14 mouse cellular contexts compared by ENCODE assay signal in the genomic region with DNA sequence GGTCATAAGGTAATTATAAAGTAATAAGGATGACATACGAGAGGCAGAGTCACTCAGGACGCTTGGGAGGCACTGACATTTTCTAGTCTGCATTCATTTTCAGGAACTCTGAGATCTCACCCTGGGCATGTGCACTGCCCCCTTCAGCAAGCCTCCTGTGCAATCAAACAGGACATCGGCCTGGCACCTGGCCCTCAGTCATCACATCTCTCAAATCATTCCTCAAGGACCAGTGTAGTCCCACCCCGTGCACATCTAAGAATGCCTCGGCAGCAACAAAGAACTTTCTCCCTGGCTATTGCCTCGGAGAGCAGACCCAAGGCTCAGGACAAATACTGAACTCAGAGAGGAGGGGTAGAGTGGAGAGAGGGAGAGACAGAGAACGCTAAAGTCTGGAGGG. TPM values are rescaled to one million over a fixed set of nuclear protein-coding genes. Genes with fewer than 3 reads are reported as not detected.
DNase-seq lines count a peak whose midpoint lies in the region; ATAC-seq and TF ChIP-seq lines count a peak whose summit lies in the region.
"Had no signal": no experiment of that assay in that cellular context is flagged by ENCODE, and none has a peak within 500 bp of the region (broad histone marks: within the 10 kb centered on the region; RNA-seq: fewer than 3 reads in every experiment).

No protein-coding gene starts in this region.

- intact Hi-C loops in heart, postnatal 10 days (cut with DNase I), result no loop called here

- no peak overlapping the region for H3K4me2 ChIP-seq in midbrain, embryonic 11.5 days
- H3K4me2 ChIP-seq in midbrain, embryonic 13.5 days (replicated peaks), result no peak overlapping the region
- H3K4me2 ChIP-seq in embryonic facial prominence, embryonic 13.5 days, result peak overlapping the region; percentile 52
- peak overlapping the region; percentile 8; the same call in 1 of the 2 replicates for H3K4me2 ChIP-seq in limb, embryonic 14.5 days (replicated peaks; ENCODE audit: low read depth, low read length, severe bottlenecking)
- H3K4me2 ChIP-seq: liver, embryonic 15.5 days had no signal

- H3K4me1 ChIP-seq in midbrain, embryonic 11.5 days (ENCODE audit: control insufficient read depth, insufficient read depth, low read length), result no peaks in the 10 kb centered on the region
- H3K4me1 ChIP-seq in midbrain, embryonic 13.5 days (replicated peaks), result no peaks in the 10 kb centered on the region; the same call in 1 of the 2 replicates
- H3K4me1 ChIP-seq in embryonic facial prominence, embryonic 13.5 days, result peaks cover 26% of the 10 kb centered on the region
- peaks cover 26% of the 10 kb centered on the region for H3K4me1 ChIP-seq in limb, embryonic 14.5 days (ENCODE audit: control insufficient read depth, insufficient read depth, low read length)
- H3K4me1 ChIP-seq: liver, embryonic 15.5 days had no signal

- no peaks in the 10 kb centered on the region for H3K9me3 ChIP-seq in midbrain, embryonic 11.5 days (ENCODE audit: control insufficient read depth, low read length)
- no peaks in the 10 kb centered on the region for H3K9me3 ChIP-seq in midbrain, embryonic 13.5 days
- no peaks in the 10 kb centered on the region for H3K9me3 ChIP-seq in embryonic facial prominence, embryonic 13.5 days
- H3K9me3 ChIP-seq in limb, embryonic 14.5 days (ENCODE audit: control insufficient read depth, low read length), result no peaks in the 10 kb centered on the region
- H3K9me3 ChIP-seq: heart, embryonic 13.5 days; liver, embryonic 15.5 days; megakaryocyte, embryonic 14.5 days had no signal

- no peak overlapping the region for H3K4me3 ChIP-seq in midbrain, embryonic 11.5 days (ENCODE audit: low read depth, low read length)
- H3K4me3 ChIP-seq in midbrain, embryonic 13.5 days (replicated peaks), result no peak overlapping the region
- no peak overlapping the region for H3K4me3 ChIP-seq in embryonic facial prominence, embryonic 13.5 days
- H3K4me3 ChIP-seq in limb, embryonic 14.5 days (replicated peaks; ENCODE audit: low read length), result no peak overlapping the region
- H3K4me3 ChIP-seq: heart, embryonic 13.5 days; left cerebral cortex, adult 2 months; liver, embryonic 15.5 days; megakaryocyte, embryonic 14.5 days had no signal

- no peak overlapping the region for H3K27ac ChIP-seq in midbrain, embryonic 11.5 days (ENCODE audit: low read depth, low read length)
- no peak overlapping the region for H3K27ac ChIP-seq in midbrain, embryonic 13.5 days
- H3K27ac ChIP-seq in embryonic facial prominence, embryonic 13.5 days, result peak overlapping the region; percentile 75
- H3K27ac ChIP-seq in limb, embryonic 14.5 days (replicated peaks; ENCODE audit: low read depth, low read length), result peak overlapping the region; percentile 76
- H3K27ac ChIP-seq: heart, embryonic 13.5 days; left cerebral cortex, adult 2 months; liver, embryonic 15.5 days had no signal

- ATAC-seq in midbrain, embryonic 11.5 days (ENCODE audit: low FRiP score), result no peak
- no peak; the same call in 1 of the 2 replicates for ATAC-seq in midbrain, embryonic 13.5 days
- ATAC-seq in embryonic facial prominence, embryonic 13.5 days (ENCODE audit: insufficient number of reproducible peaks, insufficient read depth, low FRiP score, low TSS enrichment, low read depth), result no peak
- ATAC-seq in limb, embryonic 14.5 days (ENCODE audit: low FRiP score, low read depth), result peak; percentile 27

- H3K36me3 ChIP-seq in midbrain, embryonic 11.5 days (ENCODE audit: control insufficient read depth, insufficient read depth, low read length), result no peaks in the 10 kb centered on the region
- H3K36me3 ChIP-seq in midbrain, embryonic 13.5 days, result no peaks in the 10 kb centered on the region
- no peaks in the 10 kb centered on the region for H3K36me3 ChIP-seq in embryonic facial prominence, embryonic 13.5 days
- no peaks in the 10 kb centered on the region for H3K36me3 ChIP-seq in limb, embryonic 14.5 days (ENCODE audit: control insufficient read depth, insufficient read depth, low read length)
- H3K36me3 ChIP-seq: heart, embryonic 13.5 days; liver, embryonic 15.5 days had no signal

- no peaks in the 10 kb centered on the region for H3K27me3 ChIP-seq in midbrain, embryonic 11.5 days (ENCODE audit: control insufficient read depth, insufficient read depth, low read length)
- H3K27me3 ChIP-seq in midbrain, embryonic 13.5 days, result no peaks in the 10 kb centered on the region
- no peaks in the 10 kb centered on the region for H3K27me3 ChIP-seq in embryonic facial prominence, embryonic 13.5 days
- no peaks in the 10 kb centered on the region for H3K27me3 ChIP-seq in limb, embryonic 14.5 days (ENCODE audit: control insufficient read depth, insufficient read depth, low read length)
- H3K27me3 ChIP-seq: liver, embryonic 15.5 days had no signal

- DNase-seq in heart, adult 11 months, result peak; percentile 69
- no peak for DNase-seq in heart, postnatal 10 days
- peak; percentile 82 for DNase-seq in midbrain, embryonic 11.5 days (ENCODE audit: low spot score, missing footprints)
- DNase-seq in limb, embryonic 14.5 days (ENCODE audit: low spot score), result peak; percentile 53
- DNase-seq in ovary, postnatal 36 days (ENCODE audit: low spot score), result no peak
- DNase-seq: forebrain, postnatal 0 days; kidney, adult 9 months; right cerebral cortex, postnatal 25 days had no signal

- no peak overlapping the region for H3K9ac ChIP-seq in midbrain, embryonic 11.5 days (ENCODE audit: low read length)
- no peak overlapping the region for H3K9ac ChIP-seq in midbrain, embryonic 13.5 days (replicated peaks)
- 0 out of 2 replicates have a peak overlapping the region, but pooled peaks have one; percentile 6 for H3K9ac ChIP-seq in embryonic facial prominence, embryonic 13.5 days
- H3K9ac ChIP-seq in limb, embryonic 14.5 days (ENCODE audit: low read depth, low read length, severe bottlenecking), result no peak overlapping the region
- H3K9ac ChIP-seq: heart, embryonic 13.5 days; liver, embryonic 15.5 days had no signal

- WGBS in midbrain, embryonic 11.5 days, result 66% methylated on average over 7 of the region's 7 CpGs
- WGBS in midbrain, embryonic 13.5 days, result 64% methylated on average over 7 of the region's 7 CpGs
- 25% methylated on average over 7 of the region's 7 CpGs for WGBS in embryonic facial prominence, embryonic 13.5 days
- 33% methylated on average over 7 of the region's 7 CpGs for WGBS in limb, embryonic 14.5 days

- no peak for TF ChIP-seq POLR2A in limb, embryonic 14.5 days (IDR thresholded peaks at IDR 0.05; ENCODE audit: borderline replicate concordance, extremely low read depth, insufficient read depth, insufficient read length)

RNA-seq across cellular contexts. Expression of a gene that starts 34.7 kb away (rescaled TPM):
- total RNA-seq in heart, postnatal 10 days (2021), result 10 to 100 TPM; 90.3 to 90.7 TPM
- 46.7 and 51.6 TPM in 2 replicates for polyA plus RNA-seq in midbrain, embryonic 11.5 days (2014; fragmentation: Nextera tagmentation; extraction: Ambion mirVana)
- polyA plus RNA-seq in midbrain, embryonic 13.5 days (2015; fragmentation: Nextera tagmentation; extraction: Ambion mirVana), result 37.3 and 39.1 TPM in 2 replicates
- polyA plus RNA-seq in embryonic facial prominence, embryonic 13.5 days (2015; fragmentation: Nextera tagmentation; extraction: Ambion mirVana), result 56.5 and 66.5 TPM in 2 replicates
- 33.2 and 39.5 TPM in 2 replicates for polyA plus RNA-seq in limb, embryonic 14.5 days (2012; rRNA removed)
- 77.6 and 81.4 TPM in 2 replicates for polyA plus RNA-seq in limb, embryonic 14.5 days (2014; fragmentation: Nextera tagmentation; extraction: Ambion mirVana)

Comparison
In these comparisons a context has a peak if more than half of its experiments do, and no peak if none do; other contexts are left out.
1. DNase-seq: peak in heart, adult 11 months (single experiment), midbrain, embryonic 11.5 days (single experiment) and limb, embryonic 14.5 days (single experiment); none in heart, postnatal 10 days (0 of 2) and ovary, postnatal 36 days (single experiment).
2. H3K27ac ChIP-seq: peak in embryonic facial prominence, embryonic 13.5 days (single experiment) and limb, embryonic 14.5 days (single experiment); none in midbrain, embryonic 11.5 days (single experiment) and midbrain, embryonic 13.5 days (single experiment).
3. H3K4me2 ChIP-seq: peak in embryonic facial prominence, embryonic 13.5 days (single experiment) and limb, embryonic 14.5 days (single experiment); none in midbrain, embryonic 11.5 days (single experiment) and midbrain, embryonic 13.5 days (single experiment).